Mouse (Mus musculus) adrenal gland (tissue): ENCODE results near the gene Hdhd3.

Source experiments
- intact Hi-C: fragments of 180-260 bp; cut with DNase I; formaldehyde crosslinking; loops from one replicate; pipeline ENCODE4 v1.15.1; 2025

The Hdhd3 gene

GRCm38 (mm10) chr4:62513998-62514506, 10.8 kb upstream of the Hdhd3 start:
- intact Hi-C loops: no loop called here

GRCm38 (mm10) chr4:62509946-62510345, 6.7 kb upstream of the Hdhd3 start:
- intact Hi-C loops: no loop called here

- intact Hi-C loops: no loop called here
Measured at GRCm38 (mm10) chr4:62508839-62509238, 5.6 kb upstream of the Hdhd3 start.

- intact Hi-C loops: no loop called here
Measured at GRCm38 (mm10) chr4:62506798-62507197, 3.5 kb upstream of the Hdhd3 start.

- intact Hi-C loops: no loop called here
Measured at GRCm38 (mm10) chr4:62505991-62506390, 2.7 kb upstream of the Hdhd3 start.

GRCm38 (mm10) chr4:62502969-62503368, 298 bp downstream of the Hdhd3 start:
- intact Hi-C loops: no loop called here

GRCm38 (mm10) chr4:62501964-62502732, 1.1 kb downstream of the Hdhd3 start:
- intact Hi-C loops: no loop called here

GRCm38 (mm10) chr4:62501534-62501933, 1.7 kb downstream of the Hdhd3 start:
- intact Hi-C loops: no loop called here

- intact Hi-C loops: no loop called here
Measured at GRCm38 (mm10) chr4:62500799-62501198, 2.5 kb downstream of the Hdhd3 start.

GRCm38 (mm10) chr4:62496815-62497214, 6.5 kb downstream of the Hdhd3 start:
- intact Hi-C loops: no loop called here

GRCm38 (mm10) chr4:62495946-62496345, 7.3 kb downstream of the Hdhd3 start:
- intact Hi-C loops: no loop called here

- intact Hi-C loops: no loop called here
Measured at GRCm38 (mm10) chr4:62494230-62494629, 9.0 kb downstream of the Hdhd3 start.

GRCm38 (mm10) chr4:62492682-62493081, 10.6 kb downstream of the Hdhd3 start:
- intact Hi-C loops: no loop called here

GRCm38 (mm10) chr4:62487914-62488313, 15.4 kb downstream of the Hdhd3 start:
- intact Hi-C loops: no loop called here

- intact Hi-C loops: no loop called here
Measured at GRCm38 (mm10) chr4:62487172-62487571, 16.1 kb downstream of the Hdhd3 start.

GRCm38 (mm10) chr4:62486162-62486696, 17.0 kb downstream of the Hdhd3 start:
- intact Hi-C loops: no loop called here

- intact Hi-C loops: no loop called here
Measured at GRCm38 (mm10) chr4:62485450-62486161, 17.7 kb downstream of the Hdhd3 start.

- intact Hi-C loops: no loop called here
Measured at GRCm38 (mm10) chr4:62484928-62485327, 18.3 kb downstream of the Hdhd3 start.

GRCm38 (mm10) chr4:62480709-62481605, 22.3 kb downstream of the Hdhd3 start:
- intact Hi-C loops: no loop called here

- intact Hi-C loops: no loop called here
Measured at GRCm38 (mm10) chr4:62479937-62480708, 23.1 kb downstream of the Hdhd3 start, which contains the start of gene Bspry. Gene Bspry, plus strand, starts transcription at chr4:62480053.
